Mouse (Mus musculus): ENCODE results near the gene Dnajb14.
"Not testable (repeated sequence)": the region's sequence is repeated elsewhere in the genome, so short reads cannot be mapped to it uniquely, and the experiment has no call there.

Gene Dnajb14

GRCm38 (mm10) chr3:137864124-137864987 is 3.1 kb upstream of the Dnajb14 start, which contains the start of gene H2afz:
Gene H2afz, plus strand, starts transcription at chr3:137864487.
- DNase-seq: peak; percentile 97 to 99

- peak; percentile 93 to 97 for DNase-seq
Measured at GRCm38 (mm10) chr3:137864988-137865982, 2.2 kb upstream of the Dnajb14 start.

GRCm38 (mm10) chr3:137867133-137867436 is 390 bp upstream of the Dnajb14 start:
- DNase-seq: no peak

GRCm38 (mm10) chr3:137868094-137868913 is 829 bp downstream of the Dnajb14 start:
- no peak for DNase-seq

GRCm38 (mm10) chr3:137869395-137869794 is 1.9 kb downstream of the Dnajb14 start:
- DNase-seq: no peak

GRCm38 (mm10) chr3:137879313-137879712 is 11.8 kb downstream of the Dnajb14 start:
- no peak for DNase-seq

- no peak for DNase-seq
Measured at GRCm38 (mm10) chr3:137880109-137880748, 12.8 kb downstream of the Dnajb14 start.

GRCm38 (mm10) chr3:137881093-137881492 is 13.6 kb downstream of the Dnajb14 start:
- DNase-seq: no peak

GRCm38 (mm10) chr3:137887961-137888360 is 20.5 kb downstream of the Dnajb14 start:
- no peak for DNase-seq

- DNase-seq: no peak
Measured at GRCm38 (mm10) chr3:137891089-137891488, 23.6 kb downstream of the Dnajb14 start.

GRCm38 (mm10) chr3:137892118-137892517 is 24.6 kb downstream of the Dnajb14 start:
- no peak for DNase-seq

- no peak for DNase-seq
Measured at GRCm38 (mm10) chr3:137893789-137894188, 26.3 kb downstream of the Dnajb14 start.

GRCm38 (mm10) chr3:137895196-137895595 is 27.7 kb downstream of the Dnajb14 start:
- no peak for DNase-seq

GRCm38 (mm10) chr3:137896386-137896785 is 28.9 kb downstream of the Dnajb14 start:
- no peak for DNase-seq

GRCm38 (mm10) chr3:137896867-137897266 is 29.4 kb downstream of the Dnajb14 start:
- no peak for DNase-seq

GRCm38 (mm10) chr3:137897685-137898084 is 30.2 kb downstream of the Dnajb14 start:
- no peak for DNase-seq

- DNase-seq: no peak
Measured at GRCm38 (mm10) chr3:137900149-137900548, 32.7 kb downstream of the Dnajb14 start.

GRCm38 (mm10) chr3:137913093-137913492 is 45.6 kb downstream of the Dnajb14 start:
- DNase-seq: no peak

GRCm38 (mm10) chr3:137914567-137914966 is 47.1 kb downstream of the Dnajb14 start:
- DNase-seq: not testable (repeated sequence)

- no peak for DNase-seq
Measured at GRCm38 (mm10) chr3:137917694-137918171, 50.3 kb downstream of the Dnajb14 start.

- DNase-seq: peak; percentile 89 to 94
Measured at GRCm38 (mm10) chr3:137918172-137918931, 50.9 kb downstream of the Dnajb14 start, which contains the start of gene Lamtor3. Gene Lamtor3, plus strand, starts transcription at chr3:137918506.
